Mouse (Mus musculus) embryonic fibroblast, embryonic 13.5 days (primary cell): ENCODE data around the gene Il2ra.
"Not testable (repeated sequence)": the region's sequence is repeated elsewhere in the genome, so short reads cannot be mapped to it uniquely, and the experiment has no call there.

Source experiments
- CTCF ChIP-seq: IDR thresholded peaks from 2 replicates; pipeline ENCODE4 v1.5.1; 2011; ENCODE audit warnings: mild to moderate bottlenecking, control low read depth, low read length, moderate library complexity, borderline replicate concordance; ENCODE audit not compliant: insufficient read depth
- POLR2A ChIP-seq: IDR thresholded peaks from 2 replicates; pipeline ENCODE4 v1.6.1; 2011; ENCODE audit warnings: low read depth, mild to moderate bottlenecking, control low read depth, low read length, moderate library complexity

GRCm38 (mm10) chr2:11612939-11613338 lies 29.7 kb upstream of the Il2ra start:
- not testable (repeated sequence) for TF ChIP-seq CTCF, POLR2A
